Mouse (Mus musculus) left cerebral cortex, adult 18-20 months (tissue): Measurements from ENCODE around the gene Pmm2. TPM values are rescaled to one million over a fixed set of nuclear protein-coding genes. Genes with fewer than 3 reads are reported as not detected.

Experiments used
- DNase-seq, 2 experiments: peaks; one replicate each; pipeline ENCODE4 v3.0.0; 2021 to 2022; ENCODE audit warnings: low spot score in 2 of 2, mixed read lengths in 1 of 2
- total RNA-seq, 2 experiments: library from RNA; stranded (reverse); gene quantifications; 2 replicates each; pipeline ENCODE4 v1.2.3; 2021

Pmm2 gene
- total RNA-seq, 2 experiments from 2014 or later = 26.0 to 28.9 TPM

DNA sequence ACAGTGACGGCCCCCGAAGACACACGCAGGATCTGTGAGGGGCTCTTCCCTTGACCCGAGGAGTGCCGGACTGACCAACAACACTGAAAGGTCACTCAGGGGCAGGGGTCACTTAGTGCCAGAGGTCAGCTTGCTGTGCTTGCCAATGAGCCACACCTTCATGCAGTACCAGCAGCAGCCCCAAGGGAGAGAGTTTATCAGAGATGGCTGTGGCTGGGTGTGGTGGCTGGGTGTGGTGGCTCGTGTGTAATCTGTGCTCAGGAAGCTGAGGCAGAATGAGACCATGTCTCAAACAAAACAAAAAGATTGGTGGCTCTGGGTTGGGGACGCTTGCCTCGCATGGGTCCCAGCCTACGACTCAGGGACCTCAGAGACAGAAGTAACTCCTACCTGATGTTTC lies 18.1 kb downstream of the Pmm2 start:
- no peak for DNase-seq

DNA sequence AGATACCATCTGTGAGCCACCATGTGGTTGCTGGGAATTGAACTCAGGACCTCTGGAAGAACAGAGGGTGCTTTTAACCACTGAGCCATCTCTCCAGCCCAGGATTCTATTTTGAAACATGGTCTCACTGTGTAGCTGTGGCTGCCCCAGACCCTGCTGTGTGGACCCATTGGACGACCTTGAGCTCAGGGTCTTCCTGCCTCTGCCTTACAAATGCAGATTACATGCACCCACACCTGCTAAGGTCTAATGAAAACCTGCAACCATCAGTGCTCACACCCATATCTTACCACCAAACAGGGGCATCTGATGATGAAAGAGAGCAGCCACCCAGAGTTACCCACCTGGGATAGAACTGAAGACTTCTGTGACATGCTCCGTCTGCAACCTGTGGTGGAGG lies 18.8 kb downstream of the Pmm2 start:
- DNase-seq = no peak

DNA sequence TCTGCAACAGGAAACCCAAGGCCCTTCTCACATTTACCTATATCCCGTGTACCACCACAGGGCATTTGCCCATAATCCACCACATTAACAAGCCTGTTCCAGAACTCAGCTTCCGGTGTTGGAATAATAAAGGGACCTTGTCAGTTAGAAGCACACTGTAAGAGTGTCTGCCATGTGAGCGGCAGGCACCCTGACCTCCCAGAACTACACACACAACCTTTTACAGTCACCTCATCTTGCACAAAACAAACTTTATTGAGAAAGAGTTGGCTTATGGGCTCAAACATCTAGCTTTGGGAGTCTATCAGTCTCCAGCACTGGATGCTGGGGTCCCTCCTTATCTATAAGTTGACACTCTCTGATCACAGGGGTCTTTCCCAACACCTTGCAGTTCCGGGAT lies 20.9 kb downstream of the Pmm2 start:
- DNase-seq = no peak

DNA sequence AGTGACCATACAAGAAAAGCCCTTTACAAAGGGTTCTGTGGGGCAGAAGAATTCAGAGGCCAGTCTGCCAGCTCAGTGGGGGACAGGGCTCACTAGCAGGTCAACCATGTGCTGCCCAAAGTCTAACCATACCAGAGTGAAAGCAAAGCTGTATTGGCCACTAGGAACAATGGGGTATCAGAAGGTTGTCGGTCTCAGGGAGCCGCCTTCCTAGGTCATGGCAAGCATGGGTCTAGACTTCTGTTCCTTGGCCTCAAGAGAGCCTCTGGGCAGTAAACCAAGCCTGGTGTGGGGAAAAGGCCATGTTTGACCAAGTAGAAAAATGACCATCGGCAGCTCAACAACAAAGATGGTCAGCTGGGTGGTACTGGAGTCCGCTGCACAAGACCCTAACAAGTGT lies 21.3 kb downstream of the Pmm2 start:
- DNase-seq = no peak

DNA sequence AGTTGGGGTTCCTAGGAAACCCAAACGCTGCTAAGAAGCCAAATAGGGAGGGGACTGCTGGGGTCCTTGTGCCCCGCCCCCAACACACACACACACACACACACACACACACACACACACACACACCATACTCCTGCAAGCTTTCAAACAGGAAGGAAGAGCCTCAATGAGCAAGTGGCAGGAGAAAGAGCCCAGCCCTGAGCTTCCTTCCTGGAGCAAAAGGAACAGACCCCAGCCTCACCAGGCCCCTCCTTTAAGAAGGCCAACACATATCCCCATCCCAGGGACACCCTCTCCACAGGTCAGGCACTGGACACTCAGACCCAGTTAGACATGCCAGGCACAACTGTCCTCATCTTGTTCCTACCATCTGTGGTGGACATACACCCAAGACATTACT lies 25.5 kb downstream of the Pmm2 start:
- DNase-seq = no peak

DNA sequence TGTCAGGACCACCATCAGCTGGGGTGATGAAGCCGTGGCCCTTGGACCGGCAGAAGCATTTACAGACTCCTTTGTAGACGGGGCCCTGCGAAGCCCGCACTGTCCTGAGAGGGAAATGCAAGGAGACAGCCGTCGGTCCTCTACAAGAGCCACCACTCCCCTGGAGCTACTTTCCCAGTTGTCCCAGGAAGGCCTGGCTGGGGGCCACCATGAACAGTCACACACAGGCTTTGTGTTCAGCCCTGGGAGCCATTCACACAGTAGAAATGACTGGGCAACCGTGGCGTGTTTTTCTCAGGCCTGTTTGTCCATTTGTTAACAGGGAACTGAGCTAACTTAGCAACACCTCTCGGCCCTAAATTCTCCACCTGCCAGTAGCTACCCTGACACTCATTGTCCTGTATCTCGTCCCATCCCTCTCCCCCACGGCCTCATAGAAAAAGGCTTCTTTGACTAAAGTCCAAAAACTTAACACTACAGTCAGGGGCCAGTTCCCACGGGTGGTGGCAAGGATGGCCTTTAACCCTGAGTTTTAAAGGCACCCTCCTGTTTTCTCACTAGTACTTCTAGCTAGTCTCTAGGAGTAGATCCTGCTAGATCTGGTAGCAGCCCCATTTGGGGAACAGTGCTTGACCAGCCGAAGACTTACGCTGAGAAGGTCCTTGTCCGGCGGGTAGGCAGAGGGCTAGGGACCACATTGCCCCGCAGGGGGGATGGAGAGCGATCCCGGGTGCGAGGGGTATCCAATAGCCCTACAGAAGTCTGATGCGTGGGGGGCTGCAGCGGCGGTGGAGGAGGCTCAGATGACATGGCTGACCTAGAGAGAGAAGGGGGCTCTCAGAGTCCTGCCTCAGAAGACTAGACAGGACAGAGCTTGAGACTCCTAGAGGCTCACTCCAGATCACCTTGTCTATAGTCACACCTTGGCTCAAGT lies 26.4 kb downstream of the Pmm2 start:
- no peak for DNase-seq

DNA sequence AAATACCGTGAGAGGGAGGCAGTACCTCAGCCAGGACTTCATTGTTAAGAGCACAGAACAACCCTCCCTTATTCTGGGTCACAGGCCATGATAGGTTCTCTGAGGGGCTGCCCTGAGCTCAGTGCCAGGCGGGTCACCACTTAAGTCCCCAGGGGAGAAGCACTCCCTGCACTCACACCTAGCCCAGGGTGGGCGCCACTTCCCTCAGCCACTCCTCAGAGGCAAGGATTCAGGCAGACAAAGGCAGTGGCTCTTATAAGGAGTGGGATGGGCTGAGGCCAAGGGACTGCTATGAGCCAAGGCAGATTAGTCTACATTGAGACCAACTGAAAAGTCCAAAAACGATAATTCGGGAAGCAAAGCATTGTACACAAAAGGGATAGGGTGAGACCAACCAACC lies 27.9 kb downstream of the Pmm2 start:
- DNase-seq = no peak

DNA sequence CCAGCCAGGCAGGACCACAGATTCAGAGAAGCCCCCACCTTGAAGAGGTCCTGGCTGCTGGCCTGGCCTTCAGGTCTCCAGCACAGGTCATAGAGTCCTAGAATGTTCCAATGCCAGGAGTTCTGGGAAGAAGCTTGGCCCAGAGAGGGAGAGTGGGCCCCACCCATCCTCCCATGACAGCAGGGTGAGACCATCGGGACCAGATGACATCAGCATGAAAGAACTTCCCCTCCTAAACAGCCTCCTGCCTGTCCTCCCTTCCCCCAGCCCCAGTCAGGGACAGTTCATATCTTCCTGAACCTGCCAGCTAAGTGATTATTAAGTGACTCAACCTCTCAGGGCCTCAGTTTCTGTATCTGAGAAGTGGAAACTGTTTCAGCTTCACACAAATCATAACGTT lies 29.0 kb downstream of the Pmm2 start:
- DNase-seq = no peak

DNA sequence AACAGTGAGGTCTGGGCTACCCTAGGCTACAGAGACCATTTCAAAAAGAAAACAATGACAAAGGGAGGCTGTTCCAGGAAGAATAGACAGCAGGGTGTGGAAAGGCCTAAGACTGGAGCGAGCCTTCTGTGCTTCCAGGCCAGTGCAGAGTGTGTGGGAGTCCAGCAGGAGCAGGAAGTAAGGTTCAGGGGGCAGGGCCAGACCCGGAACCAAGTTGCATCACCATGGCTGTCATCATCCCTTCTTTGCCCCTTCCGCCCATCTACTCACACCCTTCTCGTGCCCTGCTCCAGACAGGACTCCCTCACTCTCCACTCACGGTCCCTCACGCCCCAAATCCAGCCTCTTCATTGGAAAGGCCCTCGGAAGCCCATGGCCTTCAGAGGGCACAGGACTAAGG lies 29.8 kb downstream of the Pmm2 start:
- no peak for DNase-seq

DNA sequence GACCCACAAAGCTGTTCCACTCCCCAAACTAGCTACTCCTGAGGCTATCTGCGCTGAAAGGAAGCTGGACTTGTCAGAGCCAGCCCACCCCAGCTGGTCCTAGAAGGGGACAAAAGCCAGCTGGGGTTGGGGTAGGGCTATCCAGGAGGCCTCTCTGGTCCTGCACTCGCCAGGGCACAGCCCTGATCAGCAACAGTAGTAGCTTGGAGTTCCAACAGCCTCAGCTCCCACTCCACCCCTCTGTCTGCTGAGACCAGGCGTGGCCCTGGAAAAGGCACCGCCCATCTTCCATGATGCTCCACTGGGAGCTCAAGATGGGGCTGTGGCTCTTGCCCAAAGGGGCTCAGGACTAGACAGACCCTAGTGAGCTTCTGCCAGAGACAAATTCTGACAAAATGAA lies 30.3 kb downstream of the Pmm2 start:
- no peak for DNase-seq

DNA sequence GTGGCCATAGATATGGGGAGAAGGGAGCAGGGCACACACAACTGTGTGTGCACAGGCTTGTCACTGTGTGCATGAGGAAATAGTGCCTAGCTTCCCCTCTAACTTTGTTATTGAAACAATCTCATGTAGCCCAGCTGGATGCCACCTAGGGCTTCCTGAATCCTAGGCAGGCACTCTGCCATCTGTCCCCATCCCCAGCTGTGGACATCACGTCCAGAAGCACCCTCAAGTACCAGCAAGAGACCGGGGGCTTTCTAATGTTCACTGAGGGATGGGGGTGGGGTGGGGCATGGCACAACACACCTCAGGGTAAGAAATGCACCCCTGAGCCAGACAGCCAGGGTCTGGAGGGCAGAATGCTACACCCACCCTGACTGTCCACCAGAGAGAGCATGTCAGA lies 30.9 kb downstream of the Pmm2 start:
- DNase-seq = no peak

DNA sequence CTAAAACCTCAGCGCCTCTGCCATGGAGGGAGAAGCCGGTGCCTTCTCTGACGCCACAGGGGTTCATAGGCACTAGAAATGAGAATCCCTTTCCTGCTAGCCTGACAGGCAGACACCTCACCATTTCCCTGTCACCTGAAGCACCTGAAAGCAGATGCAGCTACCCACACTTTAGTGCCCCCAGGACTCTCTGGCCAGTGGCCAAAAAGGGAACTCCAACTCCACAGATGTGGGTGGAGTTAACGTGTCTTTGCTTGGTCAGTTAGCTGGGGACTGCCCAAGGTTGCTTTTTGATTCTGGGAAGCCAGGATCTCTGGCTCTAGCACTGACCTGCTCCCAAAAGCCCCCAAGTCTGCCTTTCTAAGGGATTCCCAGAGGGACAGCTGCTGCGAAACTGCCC lies 32.0 kb downstream of the Pmm2 start:
- DNase-seq = no peak

DNA sequence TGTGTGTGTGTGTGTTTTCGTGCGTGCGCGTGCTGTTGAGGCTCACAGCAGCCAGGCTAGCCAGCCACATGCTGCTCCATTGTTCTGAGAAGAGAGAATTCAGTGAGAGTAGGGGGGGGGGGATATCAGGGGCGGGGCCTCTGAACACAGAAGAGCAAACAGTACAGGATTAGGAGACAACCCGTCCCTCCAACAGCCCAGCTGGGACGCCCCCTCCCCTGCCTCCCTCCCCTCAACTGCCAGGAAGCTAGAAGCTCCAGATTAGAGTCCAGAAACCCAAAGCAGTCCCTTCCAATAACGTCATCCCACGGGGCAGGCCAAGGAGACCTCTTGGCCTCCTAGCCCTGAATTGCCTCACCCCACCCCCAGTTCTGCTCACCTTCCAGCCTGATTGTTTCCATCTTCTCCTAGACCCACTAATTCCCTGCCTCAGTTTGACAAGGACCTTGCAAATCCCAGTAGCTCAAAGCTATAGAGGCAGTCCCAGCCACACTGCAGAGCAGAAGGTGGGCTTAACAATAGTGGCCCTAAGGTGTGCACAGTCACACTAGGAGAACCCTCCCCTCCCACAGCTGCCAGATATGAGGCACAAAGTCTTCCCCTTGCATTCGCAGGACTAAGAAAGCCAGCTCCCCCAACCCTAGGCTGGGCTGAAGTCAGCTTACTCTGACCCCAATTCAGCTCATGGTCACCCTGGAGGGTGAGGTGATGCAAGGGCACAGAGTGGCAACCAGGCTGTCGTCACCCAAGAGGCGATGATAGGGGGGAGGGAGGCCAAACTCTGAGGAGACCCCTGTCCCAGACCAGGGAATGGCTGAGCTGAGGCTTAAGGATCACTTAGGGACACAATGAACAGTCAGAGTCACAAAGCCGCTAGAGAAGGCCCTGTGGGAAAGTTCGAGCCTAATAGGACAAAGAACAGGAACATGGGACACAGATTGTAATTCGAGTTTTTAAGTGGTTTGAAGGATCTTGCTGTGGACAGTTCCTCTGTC lies 32.9 kb downstream of the Pmm2 start:
- no peak for DNase-seq

DNA sequence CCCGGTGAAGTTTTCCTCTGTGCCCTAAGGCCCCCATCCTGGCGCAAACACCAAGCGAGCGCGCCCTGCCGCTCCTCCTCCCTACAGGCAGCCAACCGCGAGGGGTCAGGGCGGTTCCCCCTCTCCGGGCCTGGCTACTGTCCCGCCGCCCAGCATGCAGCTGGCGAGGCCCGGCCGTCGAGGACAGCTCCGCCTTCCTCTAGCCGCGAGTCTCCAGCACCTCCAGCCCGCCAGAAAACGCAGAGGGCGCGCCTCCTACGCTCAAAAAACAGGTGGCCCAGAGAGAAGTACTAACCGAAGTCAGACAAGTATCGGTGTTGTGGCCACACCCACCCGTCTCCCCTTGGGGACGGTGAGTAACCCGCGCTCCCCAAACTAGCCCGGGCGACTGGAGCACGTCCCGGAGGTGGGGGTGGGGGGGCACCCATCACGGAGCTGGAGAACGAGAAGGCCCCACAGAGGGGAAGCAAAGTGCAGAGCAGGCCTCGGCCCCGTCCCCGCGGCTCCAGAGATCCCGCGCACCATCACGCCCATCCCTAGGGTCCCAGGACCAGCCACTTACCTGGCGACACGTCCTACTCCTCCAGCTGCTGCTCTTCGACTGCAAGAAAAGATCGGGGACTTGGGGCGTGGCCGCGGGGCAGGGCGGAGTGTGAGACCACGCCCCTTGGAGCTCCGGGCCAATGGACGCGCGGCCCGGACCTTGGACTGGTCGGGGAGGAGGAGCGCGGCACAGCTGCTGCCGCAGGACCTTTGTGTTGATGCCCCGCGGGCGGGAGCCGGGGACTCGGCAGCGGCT lies 34.3 kb downstream of the Pmm2 start, which contains the start of gene Carhsp1:
Carhsp1 (minus strand) TSS at position 605 of the 799 bp plus-strand sequence.
- peak; percentile 68 to 75 for DNase-seq

DNA sequence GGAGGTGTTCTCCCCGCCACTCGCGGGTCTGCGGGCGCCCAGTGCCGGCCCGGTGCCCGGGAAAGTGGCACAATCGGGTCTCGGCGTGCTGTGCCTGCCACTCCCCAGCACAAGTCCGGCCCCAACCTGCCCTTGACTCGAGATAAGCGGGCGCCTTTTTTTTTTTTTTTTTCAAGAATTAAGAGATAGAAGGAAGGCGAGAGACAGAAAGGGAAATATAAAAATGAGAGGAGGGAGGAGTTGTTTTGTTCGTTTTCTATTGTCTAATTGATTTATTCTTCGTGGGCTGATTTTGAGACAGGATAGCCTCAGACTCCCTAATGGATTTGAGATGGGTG lies 34.8 kb downstream of the Pmm2 start:
- DNase-seq = no peak

DNA sequence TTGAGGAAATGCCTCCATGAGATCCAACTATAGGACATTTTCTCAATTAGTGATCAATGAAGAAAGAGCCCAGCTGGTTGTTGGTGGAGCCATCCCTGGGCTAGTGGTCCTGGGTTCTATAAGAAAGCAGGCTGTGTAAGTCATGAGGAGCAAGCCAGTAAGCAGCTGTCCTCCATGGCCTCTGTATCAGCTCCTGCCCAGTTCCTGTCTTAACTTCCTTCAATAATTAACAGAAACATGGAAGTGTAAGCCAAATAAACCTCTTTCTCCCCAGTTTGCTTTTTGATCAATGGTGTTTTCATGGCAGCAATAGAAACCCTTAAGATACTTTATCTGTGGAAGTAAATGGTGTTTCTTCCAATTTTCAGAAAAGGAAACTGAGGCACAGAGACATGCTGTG lies 35.3 kb downstream of the Pmm2 start:
- no peak for DNase-seq

DNA sequence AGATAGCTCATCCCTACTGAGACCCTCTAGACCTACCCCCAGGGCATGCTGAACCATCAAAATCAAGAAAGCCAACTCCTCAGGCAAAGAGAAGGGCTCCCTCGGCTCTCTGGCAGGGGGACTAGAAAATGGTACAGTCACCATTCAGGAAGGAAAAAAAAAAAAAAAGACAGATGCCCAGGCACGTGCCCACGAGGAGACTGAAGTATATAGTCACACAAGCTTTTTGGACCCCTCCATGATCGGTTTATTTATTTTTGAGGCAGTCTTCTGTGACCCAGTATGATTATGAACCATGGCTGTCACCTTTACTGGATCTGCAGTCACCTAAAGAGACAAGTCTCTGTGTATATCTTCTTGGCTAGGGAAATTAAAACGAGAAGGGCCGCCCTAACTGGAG lies 35.9 kb downstream of the Pmm2 start:
- DNase-seq = no peak

DNA sequence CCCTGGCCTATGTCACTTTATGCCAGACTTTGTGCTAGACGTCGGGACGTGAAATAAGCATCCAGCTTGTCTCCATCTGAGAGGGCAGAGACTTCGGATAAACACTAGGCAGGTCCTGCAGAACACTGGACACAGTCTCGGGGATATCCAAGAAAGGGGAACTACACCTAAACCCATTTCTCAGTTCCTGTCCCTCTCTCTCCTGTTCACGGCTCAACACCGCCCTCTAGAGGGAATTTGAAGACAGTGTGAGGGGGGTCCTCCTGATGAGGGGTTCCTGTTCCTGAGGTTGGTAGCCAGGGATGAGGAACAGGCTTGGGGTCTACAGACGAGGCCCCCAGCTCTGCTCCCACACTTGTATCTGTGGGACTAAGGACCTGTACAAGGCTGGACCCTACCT lies 36.7 kb downstream of the Pmm2 start:
- peak in 1 of 2 experiments; percentile 28 for DNase-seq

DNA sequence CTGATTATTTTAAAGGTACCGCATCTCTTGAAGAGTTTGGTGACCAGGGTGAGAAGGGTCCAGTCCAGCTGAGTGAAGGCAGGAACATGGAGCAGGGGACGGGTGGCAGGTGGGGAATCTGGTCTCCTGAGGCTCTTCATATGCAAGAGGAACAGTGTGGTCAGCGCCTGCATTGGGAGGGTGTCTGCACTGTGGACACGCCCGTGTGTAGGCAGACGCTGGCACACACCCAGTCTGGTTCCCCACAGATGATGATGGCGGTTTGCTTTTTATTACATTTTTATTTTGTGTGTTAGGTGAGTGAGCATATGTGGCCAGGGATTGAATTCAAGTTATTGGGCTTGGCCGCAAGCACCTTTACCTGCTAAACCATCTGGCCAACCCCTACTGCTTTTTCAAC lies 38.1 kb downstream of the Pmm2 start:
- DNase-seq = no peak

DNA sequence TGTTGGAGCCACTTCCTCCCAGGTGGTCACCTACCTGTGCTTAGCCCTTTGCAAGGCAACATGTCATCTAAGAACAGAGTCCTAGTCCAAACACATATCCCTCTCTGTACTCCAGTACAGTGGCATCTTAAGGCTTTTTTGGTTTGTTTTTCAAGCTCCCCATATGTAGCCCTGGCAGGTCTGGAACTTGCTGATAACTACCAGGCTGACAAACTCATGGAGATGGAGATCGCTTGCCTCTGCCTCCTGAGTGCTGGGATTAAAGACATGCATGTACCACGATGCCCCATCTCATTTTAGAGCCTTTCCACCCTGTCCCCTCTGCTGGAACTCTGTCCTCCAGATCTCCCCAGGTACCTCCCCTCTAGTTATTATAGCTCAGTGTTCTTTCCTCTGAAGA lies 38.8 kb downstream of the Pmm2 start:
- no peak for DNase-seq

DNA sequence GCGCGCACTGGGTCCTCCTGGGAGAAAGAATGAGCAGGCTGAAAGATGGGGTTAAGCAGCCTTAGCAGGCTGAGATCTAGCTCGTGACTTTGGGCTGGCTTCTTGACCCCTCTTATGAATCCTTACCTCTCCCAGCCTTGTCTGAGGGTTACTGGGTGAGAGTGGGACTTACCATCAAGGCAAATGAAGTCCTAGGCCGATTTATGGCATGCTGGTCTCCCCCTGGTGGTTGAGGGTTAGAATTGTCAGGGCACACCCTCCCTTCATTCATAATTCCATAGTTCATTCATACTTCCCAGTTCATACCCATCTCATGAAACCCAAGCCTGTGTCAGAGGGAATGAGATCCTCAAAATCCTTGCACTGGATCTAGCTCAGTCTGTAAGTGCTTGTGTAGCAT lies 39.3 kb downstream of the Pmm2 start:
- peak; percentile 45 to 55 for DNase-seq
